In the genomic region with DNA sequence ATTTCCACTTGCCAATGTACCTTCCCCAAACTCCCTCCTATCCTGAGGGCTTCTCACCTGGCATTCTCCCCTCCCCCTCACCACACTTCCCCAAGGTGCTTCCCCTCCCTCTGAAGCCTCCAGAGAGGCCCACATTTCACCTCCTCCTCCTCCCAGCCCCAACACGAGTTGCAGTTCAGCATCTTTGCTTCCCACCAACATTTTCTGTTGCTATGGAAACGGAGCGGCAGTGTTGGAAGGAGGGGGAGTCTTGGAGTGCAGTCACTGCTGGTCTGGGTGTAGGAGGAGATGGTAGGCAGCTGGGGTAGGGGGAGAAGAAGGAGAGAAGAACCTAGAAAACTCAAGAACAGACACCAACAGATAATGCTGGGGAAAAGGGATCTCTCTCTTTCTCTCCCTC, we compare ENCODE assay signal across 9 mouse cellular contexts.
DNase-seq lines count a peak whose midpoint lies in the region; ATAC-seq and TF ChIP-seq lines count a peak whose summit lies in the region.
"Had no signal": no experiment of that assay in that cellular context is flagged by ENCODE, and none has a peak within 500 bp of the region (broad histone marks: within the 10 kb centered on the region; RNA-seq: fewer than 3 reads in every experiment).

No protein-coding gene starts in this region.

- H3K9ac ChIP-seq in embryonic facial prominence, embryonic 14.5 days (ENCODE audit: low read depth, low read length), result no peak overlapping the region
- H3K9ac ChIP-seq in hindbrain, postnatal 0 days (replicated peaks; ENCODE audit: low read length), result no peak overlapping the region
- no peak overlapping the region for H3K9ac ChIP-seq in neural tube, embryonic 12.5 days
- H3K9ac ChIP-seq: intestine, embryonic 15.5 days had no signal

- no peaks in the 10 kb centered on the region for H3K27me3 ChIP-seq in embryonic facial prominence, embryonic 14.5 days (replicated peaks; ENCODE audit: control insufficient read depth, insufficient read depth, low read length)
- no peaks in the 10 kb centered on the region for H3K27me3 ChIP-seq in hindbrain, postnatal 0 days (ENCODE audit: insufficient read depth, low read length)
- no peaks in the 10 kb centered on the region for H3K27me3 ChIP-seq in neural tube, embryonic 12.5 days (replicated peaks)
- H3K27me3 ChIP-seq: intestine, embryonic 15.5 days; megakaryocyte, embryonic 14.5 days had no signal

- no peaks in the 10 kb centered on the region for H3K36me3 ChIP-seq in embryonic facial prominence, embryonic 14.5 days (ENCODE audit: control insufficient read depth, insufficient read depth, low read length)
- H3K36me3 ChIP-seq in hindbrain, postnatal 0 days (ENCODE audit: insufficient read depth, low read length), result no peaks in the 10 kb centered on the region
- no peaks in the 10 kb centered on the region for H3K36me3 ChIP-seq in neural tube, embryonic 12.5 days
- H3K36me3 ChIP-seq: intestine, embryonic 15.5 days had no signal

- no peaks in the 10 kb centered on the region for H3K9me3 ChIP-seq in embryonic facial prominence, embryonic 14.5 days (ENCODE audit: control insufficient read depth, low read length)
- H3K9me3 ChIP-seq in hindbrain, postnatal 0 days (ENCODE audit: low read length), result no peaks in the 10 kb centered on the region
- no peaks in the 10 kb centered on the region for H3K9me3 ChIP-seq in neural tube, embryonic 12.5 days
- H3K9me3 ChIP-seq: intestine, embryonic 15.5 days had no signal

- no peak for TF ChIP-seq CTCF in hindbrain, postnatal 0 days (IDR thresholded peaks at IDR 0.05; ENCODE audit: low read depth)

- ATAC-seq in embryonic facial prominence, embryonic 14.5 days (ENCODE audit: low read depth), result peak; percentile 50; the same call in 1 of the 2 replicates
- ATAC-seq in hindbrain, postnatal 0 days, result peak; percentile 90
- ATAC-seq in neural tube, embryonic 12.5 days (ENCODE audit: low FRiP score, low read depth), result peak; percentile 89
- ATAC-seq: intestine, embryonic 15.5 days had no signal

- H3K4me1 ChIP-seq in embryonic facial prominence, embryonic 14.5 days (ENCODE audit: control insufficient read depth, insufficient read depth, low read length), result peaks cover 3% of the 10 kb centered on the region; the same call in 1 of the 2 replicates
- 0 out of 2 replicates have a peak, but pooled peaks cover 4% of the 10 kb centered on the region for H3K4me1 ChIP-seq in hindbrain, postnatal 0 days (ENCODE audit: insufficient read depth, low read length)
- peaks cover 6% of the 10 kb centered on the region for H3K4me1 ChIP-seq in neural tube, embryonic 12.5 days
- H3K4me1 ChIP-seq: intestine, embryonic 15.5 days; megakaryocyte, embryonic 14.5 days had no signal

- DNase-seq in brain, embryonic 18.5 days (ENCODE audit: low read depth, low spot score), result peak; percentile 69
- peak; percentile 45 for DNase-seq in embryonic facial prominence, embryonic 14.5 days (ENCODE audit: low spot score)
- peak; percentile 80 for DNase-seq in hindbrain, postnatal 0 days (ENCODE audit: low spot score)
- DNase-seq in c-Kit-positive CD71-positive TER-119-positive erythroid progenitor cells, embryonic 14.5 days (ENCODE audit: low spot score), result no peak
- DNase-seq in heart, adult 11 months, result no peak
- no peak for DNase-seq in cerebellum, adult 9-10 months

- no peak overlapping the region for H3K27ac ChIP-seq in embryonic facial prominence, embryonic 14.5 days (replicated peaks; ENCODE audit: low read depth, low read length)
- no peak overlapping the region for H3K27ac ChIP-seq in hindbrain, postnatal 0 days
- H3K27ac ChIP-seq in neural tube, embryonic 12.5 days, result no peak overlapping the region
- H3K27ac ChIP-seq: intestine, embryonic 15.5 days had no signal

- 18% methylated on average over 3 of the region's 3 CpGs for WGBS in embryonic facial prominence, embryonic 14.5 days
- WGBS in hindbrain, postnatal 0 days, result 4% methylated on average over 3 of the region's 3 CpGs
- 23% methylated on average over 3 of the region's 3 CpGs for WGBS in neural tube, embryonic 12.5 days

- no peak overlapping the region for H3K4me2 ChIP-seq in embryonic facial prominence, embryonic 14.5 days (ENCODE audit: low read depth, low read length)
- 0 out of 2 replicates have a peak overlapping the region, but pooled peaks have one; percentile 1 for H3K4me2 ChIP-seq in hindbrain, postnatal 0 days (ENCODE audit: low read depth, low read length)
- H3K4me2 ChIP-seq in neural tube, embryonic 12.5 days (replicated peaks), result peak overlapping the region; percentile 22; the same call in 1 of the 2 replicates
- H3K4me2 ChIP-seq: intestine, embryonic 15.5 days had no signal

- no peak overlapping the region for H3K4me3 ChIP-seq in embryonic facial prominence, embryonic 14.5 days (ENCODE audit: low read depth, low read length)
- H3K4me3 ChIP-seq in hindbrain, postnatal 0 days (ENCODE audit: low read length), result no peak overlapping the region
- no peak overlapping the region for H3K4me3 ChIP-seq in neural tube, embryonic 12.5 days
- H3K4me3 ChIP-seq: intestine, embryonic 15.5 days; megakaryocyte, embryonic 14.5 days had no signal

Comparison
In these comparisons a context has a peak if more than half of its experiments do, and no peak if none do; other contexts are left out.
1. DNase-seq: peak in brain, embryonic 18.5 days (single experiment), embryonic facial prominence, embryonic 14.5 days (single experiment) and hindbrain, postnatal 0 days (single experiment); none in c-Kit-positive CD71-positive TER-119-positive erythroid progenitor cells, embryonic 14.5 days (single experiment), heart, adult 11 months (single experiment) and cerebellum, adult 9-10 months (single experiment).
2. Peak in every context shown above with its lines, with median percentiles within 50 percentile points of each other: ATAC-seq.